Mouse (Mus musculus) neural tube, embryonic 13.5 days (tissue): Measurements from ENCODE around the gene Dhrs1. TPM values are rescaled to one million over a fixed set of nuclear protein-coding genes. Genes with fewer than 3 reads are reported as not detected.
A peak's percentile ranks its signal among the peaks of the same experiment; 100 is the strongest.

Source experiments
- ATAC-seq: fragments of 200-750 bp; cut with Nextera tagmentation; 2 replicates; pipeline ENCODE4 v1.8.0; 2017; ENCODE audit warnings: low read depth, mild to moderate bottlenecking, moderate TSS enrichment, moderate library complexity
- H3K27ac ChIP-seq: fragments of 300-500 bp; sonication (generic); replicated peaks from 2 replicates; pipeline ENCODE4 v1.5.1; 2015; ENCODE audit warnings: moderate library complexity, mild to moderate bottlenecking, inconsistent platforms
- H3K27me3 ChIP-seq: fragments of 300-500 bp; sonication (generic); 2 replicates; pipeline ENCODE4 v1.6.1; 2015; ENCODE audit warnings: mild to moderate bottlenecking, inconsistent platforms
- H3K36me3 ChIP-seq: fragments of 300-500 bp; sonication (generic); 2 replicates; pipeline ENCODE4 v1.6.1; 2015; ENCODE audit warnings: mild to moderate bottlenecking, inconsistent platforms
- H3K4me1 ChIP-seq: fragments of 300-500 bp; sonication (generic); replicated peaks from 2 replicates; pipeline ENCODE4 v1.6.1; 2015; ENCODE audit warnings: inconsistent platforms
- H3K4me2 ChIP-seq: fragments of 300-500 bp; sonication (generic); 2 replicates; pipeline ENCODE4 v1.6.1; 2015; ENCODE audit warnings: inconsistent platforms, mild to moderate bottlenecking, moderate library complexity
- H3K4me3 ChIP-seq: fragments of 300-500 bp; sonication (generic); 2 replicates; pipeline ENCODE4 v1.5.1; 2015; ENCODE audit warnings: mild to moderate bottlenecking, inconsistent platforms
- H3K9ac ChIP-seq: fragments of 300-500 bp; sonication (generic); 2 replicates; pipeline ENCODE4 v1.6.1; 2015; ENCODE audit warnings: moderate library complexity, mild to moderate bottlenecking, inconsistent platforms
- H3K9me3 ChIP-seq: fragments of 300-500 bp; sonication (generic); 2 replicates; pipeline ENCODE4 v1.6.1; 2016; ENCODE audit warnings: inconsistent platforms
- WGBS: fragments of 180-500 bp; shearing (Covaris S2); methylation state at CpG from one replicate; pipeline ENCODE4 v1.1.7; 2015; 5-methylcytosine and 5-hydroxymethylcytosine counted together
- polyA plus RNA-seq: library from polyadenylated mRNA; unstranded; fragments of >200 nt; fragmentation: Nextera tagmentation; extraction: Ambion mirVana; gene quantifications from 2 replicates; pipeline ENCODE4 v1.2.1, GENCODE M21; 2015

The Dhrs1 gene
- polyA plus RNA-seq, 1 experiment from 2014 or later: 90.0 TPM

GRCm38 (mm10) chr14:55779656-55780055 lies 34.2 kb upstream of the Dhrs1 start:
- 69% methylated on average over 16 of the region's 16 CpGs for WGBS
- no peak overlapping the region for H3K27ac ChIP-seq
- no peak for ATAC-seq
- H3K4me2 ChIP-seq: no peak overlapping the region
- H3K36me3 ChIP-seq: no peaks in the 10 kb centered on the region
- H3K4me3 ChIP-seq: no peak overlapping the region
- H3K9ac ChIP-seq: no peak overlapping the region
- peaks cover 33% of the 10 kb centered on the region for H3K27me3 ChIP-seq
- peaks cover 15% of the 10 kb centered on the region for H3K4me1 ChIP-seq
- no peaks in the 10 kb centered on the region for H3K9me3 ChIP-seq

GRCm38 (mm10) chr14:55778686-55779085 lies 33.2 kb upstream of the Dhrs1 start:
- H3K4me3 ChIP-seq: no peak overlapping the region
- no peak for ATAC-seq
- no peak overlapping the region for H3K4me2 ChIP-seq
- H3K36me3 ChIP-seq: no peaks in the 10 kb centered on the region
- no peaks in the 10 kb centered on the region for H3K9me3 ChIP-seq
- H3K9ac ChIP-seq: no peak overlapping the region
- peaks cover 11% of the 10 kb centered on the region for H3K4me1 ChIP-seq
- H3K27ac ChIP-seq: no peak overlapping the region
- WGBS: 91% methylated on average over 15 of the region's 15 CpGs
- H3K27me3 ChIP-seq: peaks cover 25% of the 10 kb centered on the region

- H3K9me3 ChIP-seq: no peaks in the 10 kb centered on the region
- H3K4me1 ChIP-seq: peaks cover 6% of the 10 kb centered on the region
- H3K4me2 ChIP-seq: no peak overlapping the region
- H3K27ac ChIP-seq: no peak overlapping the region
- H3K36me3 ChIP-seq: no peaks in the 10 kb centered on the region
- no peak overlapping the region for H3K4me3 ChIP-seq
- no peak overlapping the region for H3K9ac ChIP-seq
- 95% methylated on average over 11 of the region's 11 CpGs for WGBS
- peaks cover 22% of the 10 kb centered on the region for H3K27me3 ChIP-seq
- ATAC-seq: no peak
These were observed 32.3 kb upstream of the Dhrs1 start for GRCm38 (mm10) chr14:55777806-55778205.

DNA sequence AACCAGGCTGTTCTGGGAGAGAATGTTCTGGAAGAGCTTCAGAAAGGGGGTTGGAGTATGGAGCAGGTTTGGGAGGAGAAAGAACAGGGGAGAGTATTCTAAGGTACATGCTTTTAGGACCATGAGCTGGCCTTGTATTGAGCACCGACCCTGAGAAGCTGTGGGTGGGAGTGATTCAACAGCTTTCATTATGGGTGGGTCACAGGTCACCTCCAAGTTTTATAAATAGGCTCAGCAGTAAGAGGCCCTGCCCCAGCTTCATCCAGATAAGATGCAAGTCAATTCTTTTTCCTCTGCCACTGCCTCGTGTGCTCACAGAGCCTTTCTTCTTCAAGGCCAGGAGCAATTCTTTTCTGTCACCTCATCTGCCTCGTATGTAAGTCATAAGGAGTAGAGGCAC lies 31.7 kb upstream of the Dhrs1 start:
- Histone ChIP-seq H3K27me3 (peaks cover 15% of the 10 kb centered on the region), H3K4me3 (no peak overlapping the region), H3K27ac (no peak overlapping the region), H3K36me3 (no peaks in the 10 kb centered on the region), H3K9ac (no peak overlapping the region), H3K4me2 (no peak overlapping the region), H3K4me1 (peaks cover 6% of the 10 kb centered on the region), H3K9me3 (no peaks in the 10 kb centered on the region)
- WGBS: 51% methylated on average over 3 of the region's 3 CpGs
- no peak for ATAC-seq

- Histone ChIP-seq H3K27me3 (peaks cover 11% of the 10 kb centered on the region), H3K4me3 (no peak overlapping the region), H3K36me3 (no peaks in the 10 kb centered on the region), H3K27ac (no peak overlapping the region), H3K4me1 (peaks cover 4% of the 10 kb centered on the region), H3K9ac (no peak overlapping the region), H3K4me2 (no peak overlapping the region), H3K9me3 (no peaks in the 10 kb centered on the region)
- WGBS: 70% methylated on average over 7 of the region's 7 CpGs
- ATAC-seq: no peak
These were observed 31.2 kb upstream of the Dhrs1 start for GRCm38 (mm10) chr14:55776711-55777110.

GRCm38 (mm10) chr14:55769087-55769703 lies 23.7 kb upstream of the Dhrs1 start:
- no peak overlapping the region for H3K4me3 ChIP-seq
- no peak for ATAC-seq
- no peak overlapping the region for H3K9ac ChIP-seq
- no peak overlapping the region for H3K4me2 ChIP-seq
- H3K9me3 ChIP-seq: no peaks in the 10 kb centered on the region
- H3K27me3 ChIP-seq: peaks cover 68% of the 10 kb centered on the region
- no peak overlapping the region for H3K27ac ChIP-seq
- WGBS: 75% methylated on average over 16 of the region's 16 CpGs
- no peaks in the 10 kb centered on the region for H3K36me3 ChIP-seq
- H3K4me1 ChIP-seq: peaks cover 10% of the 10 kb centered on the region

DNA sequence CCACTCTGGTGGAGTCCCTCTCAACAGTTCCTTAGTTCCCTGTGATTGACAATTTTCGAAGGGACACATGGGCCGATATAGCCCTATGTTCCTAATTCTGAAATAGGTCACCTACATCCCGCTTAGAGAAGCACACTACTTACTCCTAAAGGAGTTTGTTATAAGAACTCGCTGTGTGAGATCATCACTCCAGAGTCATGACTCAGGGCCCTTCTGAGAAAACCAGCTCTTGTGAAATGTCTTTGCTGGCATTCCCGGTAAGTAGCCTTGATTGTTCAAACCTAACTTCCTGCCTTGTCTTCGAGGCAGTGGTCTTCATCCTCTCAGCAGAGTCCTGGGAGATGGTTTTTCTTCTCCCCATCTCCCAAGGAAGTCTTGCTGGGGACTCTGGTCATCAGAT lies 23.1 kb upstream of the Dhrs1 start:
- no peaks in the 10 kb centered on the region for H3K36me3 ChIP-seq
- H3K4me3 ChIP-seq: no peak overlapping the region
- H3K27ac ChIP-seq: no peak overlapping the region
- no peaks in the 10 kb centered on the region for H3K9me3 ChIP-seq
- no peak overlapping the region for H3K9ac ChIP-seq
- peaks cover 10% of the 10 kb centered on the region for H3K4me1 ChIP-seq
- ATAC-seq: no peak
- WGBS: 87% methylated on average over 6 of the region's 6 CpGs
- peaks cover 72% of the 10 kb centered on the region for H3K27me3 ChIP-seq
- no peak overlapping the region for H3K4me2 ChIP-seq

- H3K9ac ChIP-seq: peak overlapping the region; percentile 75
- H3K4me2 ChIP-seq: peak overlapping the region; percentile 80
- no peaks in the 10 kb centered on the region for H3K9me3 ChIP-seq
- H3K27me3 ChIP-seq: peaks cover 76% of the 10 kb centered on the region
- no peaks in the 10 kb centered on the region for H3K36me3 ChIP-seq
- peak; percentile 69 for ATAC-seq
- H3K4me3 ChIP-seq: peak overlapping the region; percentile 44
- no peak overlapping the region for H3K27ac ChIP-seq
- 12% methylated on average over 52 of the region's 52 CpGs for WGBS
- H3K4me1 ChIP-seq: peaks cover 11% of the 10 kb centered on the region
These were observed 22.3 kb upstream of the Dhrs1 start for GRCm38 (mm10) chr14:55767519-55768414.

- no peak within 1 kb of the TSS for H3K9ac ChIP-seq
- ATAC-seq: no peak
- no peak within 1 kb of the TSS for H3K4me3 ChIP-seq
- peaks cover 93% of the 10 kb centered on the region for H3K27me3 ChIP-seq
- H3K4me1 ChIP-seq: peaks cover 27% of the 10 kb centered on the region
- no peaks in the 10 kb centered on the region for H3K36me3 ChIP-seq
- no peak within 1 kb of the TSS for H3K27ac ChIP-seq
- no peaks in the 10 kb centered on the region for H3K9me3 ChIP-seq
- WGBS: 78% methylated on average over 4 of the region's 4 CpGs
- no peak within 1 kb of the TSS for H3K4me2 ChIP-seq
These were observed 20.2 kb upstream of the Dhrs1 start, which contains the start of gene Ltb4r1 for GRCm38 (mm10) chr14:55765696-55766095. Gene Ltb4r1, plus strand, starts transcription at chr14:55765962.

DNA sequence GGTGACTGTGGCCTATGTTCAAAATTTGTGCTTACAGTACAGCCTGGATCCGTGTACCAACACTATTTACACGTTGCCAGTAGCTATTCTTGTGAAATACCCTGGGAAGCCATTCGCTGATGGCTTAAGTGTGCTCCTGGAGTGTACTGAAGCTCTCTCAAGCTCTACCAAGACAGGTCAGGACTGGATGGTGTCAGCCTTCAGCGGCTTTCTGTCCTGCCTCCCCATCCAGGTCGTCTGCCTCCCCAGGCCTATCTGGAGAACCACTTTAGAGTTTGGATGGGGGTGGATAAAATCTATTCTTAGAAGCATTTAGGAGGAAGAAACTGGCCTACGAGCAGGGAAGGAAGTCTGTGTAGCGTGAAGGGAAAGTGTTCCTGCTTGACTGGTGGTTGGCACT lies 17.7 kb upstream of the Dhrs1 start:
- no peak overlapping the region for H3K27ac ChIP-seq
- WGBS: 61% methylated on average over 7 of the region's 7 CpGs
- peak overlapping the region; percentile 79; the same call in 1 of the 2 replicates for H3K9ac ChIP-seq
- H3K4me2 ChIP-seq: peak overlapping the region; percentile 88; the same call in 1 of the 2 replicates
- H3K4me1 ChIP-seq: peaks cover 30% of the 10 kb centered on the region
- no peaks in the 10 kb centered on the region for H3K9me3 ChIP-seq
- no peak for ATAC-seq
- peaks cover 74% of the 10 kb centered on the region for H3K27me3 ChIP-seq
- H3K4me3 ChIP-seq: no peak overlapping the region; the same call in 1 of the 2 replicates
- no peaks in the 10 kb centered on the region for H3K36me3 ChIP-seq

- H3K27ac ChIP-seq: peak overlapping the region; percentile 70
- H3K4me2 ChIP-seq: peak overlapping the region; percentile 88
- H3K36me3 ChIP-seq: no peaks in the 10 kb centered on the region
- peaks cover 65% of the 10 kb centered on the region for H3K27me3 ChIP-seq
- WGBS: under 1% methylated on average over 77 of the region's 77 CpGs
- peaks cover 23% of the 10 kb centered on the region for H3K4me1 ChIP-seq
- H3K4me3 ChIP-seq: peak overlapping the region; percentile 52
- peak overlapping the region; percentile 79 for H3K9ac ChIP-seq
- ATAC-seq: peak; percentile 73
- H3K9me3 ChIP-seq: no peaks in the 10 kb centered on the region
These were observed 16.7 kb upstream of the Dhrs1 start for GRCm38 (mm10) chr14:55762001-55762821.

- Histone ChIP-seq H3K9me3 (no peaks in the 10 kb centered on the region), H3K4me2 (peak within 1 kb of the TSS; percentile 88), H3K4me3 (peak within 1 kb of the TSS; percentile 52), H3K9ac (peak within 1 kb of the TSS; percentile 79), H3K27me3 (peaks cover 56% of the 10 kb centered on the region), H3K27ac (peak within 1 kb of the TSS; percentile 70), H3K4me1 (peaks cover 23% of the 10 kb centered on the region), H3K36me3 (peaks cover 8% of the 10 kb centered on the region)
- WGBS: 71% methylated on average over 6 of the region's 6 CpGs
- ATAC-seq: no peak
These were observed 15.7 kb upstream of the Dhrs1 start, which contains the start of gene Ltb4r2 for GRCm38 (mm10) chr14:55761163-55761562. Gene Ltb4r2, plus strand, starts transcription at chr14:55761428.
